Mouse (Mus musculus): Measurements from ENCODE around the gene Dbil5. TPM values are rescaled to one million over a fixed set of nuclear protein-coding genes. Genes with fewer than 3 reads are reported as not detected.

Gene Dbil5
- total RNA-seq (2023) = not detected

DNA sequence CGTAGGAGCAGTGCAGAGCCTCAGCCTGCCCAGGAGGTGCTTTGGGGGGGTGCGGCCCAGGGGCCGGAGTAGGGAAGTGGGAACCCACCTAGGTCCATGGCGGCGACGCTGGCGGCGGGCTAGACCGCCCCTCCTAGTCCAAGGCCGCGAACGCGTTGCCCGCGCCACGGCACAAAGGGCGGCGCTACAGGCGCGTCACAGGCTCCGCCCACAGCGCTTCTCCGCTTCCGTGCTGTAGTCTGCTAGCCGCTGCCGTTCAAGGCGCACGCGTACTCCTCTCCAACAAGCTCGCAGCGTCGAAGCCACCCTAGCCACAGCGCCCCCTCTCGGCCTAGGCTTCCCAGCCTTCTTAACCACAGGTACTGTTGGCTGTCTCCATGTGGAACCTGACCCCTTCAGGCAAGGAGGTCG lies at the start of gene Dbil5, which contains the start of gene Gemin4:
Dbil5 (plus strand) TSS at position 219 of the 411 bp plus-strand sequence.
Gemin4 (minus strand) TSS at position 275 of the 411 bp plus-strand sequence.

DNA sequence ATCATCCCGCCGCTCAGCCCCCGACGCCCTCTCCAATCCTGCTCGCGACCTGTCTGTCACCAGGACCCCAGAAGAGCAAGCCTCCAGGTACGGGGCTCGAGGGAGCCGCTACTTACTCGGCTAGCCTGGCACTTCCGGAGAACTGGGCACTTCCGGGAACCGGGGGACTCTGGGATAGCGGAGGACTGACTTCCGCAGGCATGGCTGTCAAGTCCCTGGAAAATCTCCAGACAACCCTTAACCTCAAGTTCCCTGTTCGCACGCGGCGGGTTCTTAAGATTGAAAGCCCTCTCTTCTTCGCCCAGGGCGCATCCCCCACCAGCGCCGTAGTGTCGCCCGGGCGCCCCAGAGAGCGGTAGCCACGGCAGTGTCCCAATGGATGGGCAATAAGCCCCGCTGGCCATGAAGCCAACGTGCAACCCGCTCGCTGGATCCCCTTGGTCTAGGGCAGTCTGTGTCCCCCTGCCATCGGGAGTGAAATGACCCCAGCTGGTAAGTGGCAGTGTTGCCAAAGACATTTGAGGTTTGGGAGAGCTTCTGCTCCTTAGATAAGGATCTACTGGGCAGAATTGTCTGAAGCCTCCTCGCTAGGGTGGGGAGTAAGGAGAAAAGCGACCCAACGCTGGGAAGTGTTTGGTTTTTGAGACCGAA lies 37.8 kb upstream of the Dbil5 start, which contains the start of the genes Vps53 and Fam57a:
Vps53 (minus strand) TSS at position 153 of the 651 bp plus-strand sequence.
Fam57a (plus strand) TSS at position 177 of the 651 bp plus-strand sequence.

DNA sequence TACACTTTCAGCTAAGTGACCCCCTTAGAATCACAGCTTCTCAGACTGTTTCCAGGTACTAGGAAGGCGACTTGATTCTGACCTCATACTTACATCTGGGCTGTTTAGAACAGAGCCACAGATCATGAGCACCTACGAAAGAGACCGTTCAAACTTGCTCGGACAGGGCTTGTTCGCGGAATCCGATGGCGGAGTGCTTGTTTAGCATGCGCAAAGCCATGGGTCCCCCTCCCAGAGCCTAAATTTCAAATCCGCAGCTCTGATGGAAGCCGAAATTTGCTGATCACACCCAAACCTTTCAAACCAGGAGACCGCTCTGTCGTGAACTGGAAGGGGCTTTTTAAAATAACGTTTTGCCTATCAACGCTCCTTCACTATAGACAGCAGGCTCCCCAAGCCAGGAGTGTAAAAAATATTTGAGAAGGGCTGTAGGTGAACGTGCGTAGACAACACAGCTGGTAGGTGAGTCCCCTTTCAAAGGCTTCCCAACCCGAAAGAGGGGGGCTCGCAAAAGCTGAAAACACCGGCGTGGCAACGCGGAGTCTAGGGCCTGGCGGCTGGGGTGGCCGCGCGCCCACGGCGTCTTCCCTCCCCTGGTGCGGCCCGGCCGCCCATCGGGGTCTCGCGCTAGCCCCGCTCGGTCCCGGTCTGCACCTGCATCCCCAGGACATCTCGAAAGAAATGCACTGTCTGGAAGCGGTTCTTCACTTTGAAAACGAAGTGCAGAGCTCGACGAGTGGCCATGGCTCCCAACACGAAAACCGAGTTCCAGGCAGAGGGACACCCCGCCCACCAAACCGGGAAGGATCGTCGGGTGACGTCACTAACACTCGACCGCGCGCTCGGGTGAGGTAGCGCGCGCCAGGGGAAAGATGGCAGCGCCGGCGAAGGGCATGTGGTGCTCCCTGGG lies 25.7 kb downstream of the Dbil5 start, which contains the start of the genes Mrm3 and Glod4:
Mrm3 (plus strand) TSS at position 815 of the 910 bp plus-strand sequence.
Glod4 (minus strand) TSS at position 825 of the 910 bp plus-strand sequence.

Other genes with a start within 250 kb of the Dbil5 start
- gene 1700016K19Rik, start 217.7 kb upstream of the Dbil5 start, total RNA-seq (2023) = not detected
- gene Rflnb, start 189.8 kb upstream of the Dbil5 start, total RNA-seq (2023) = 1 to 10 TPM; 3.1 to 3.4 TPM
- 10 to 100 TPM; 44.9 to 52.0 TPM for gene Vps53, start 38.0 kb upstream of the Dbil5 start, total RNA-seq (2023)
- 1 to 10 TPM; 1.1 to 1.4 TPM for gene Fam57a, start 37.9 kb upstream of the Dbil5 start, total RNA-seq (2023)
- 1 to 10 TPM in 1 of 2 experiments, under 1 TPM in 1; 0.24 to 6.8 TPM for gene Gemin4, start 56 bp downstream of the Dbil5 start, total RNA-seq (2023)
- 1 to 10 TPM; 5.5 to 6.8 TPM for gene Mrm3, start 26.1 kb downstream of the Dbil5 start, total RNA-seq (2023)
- 10 to 100 TPM; 33.4 to 33.5 TPM for gene Glod4, start 26.1 kb downstream of the Dbil5 start, total RNA-seq (2023)
- gene Nxn, start 181.5 kb downstream of the Dbil5 start, total RNA-seq (2023) = 1 to 10 TPM; 2.5 to 2.9 TPM
- 10 to 100 TPM; 12.7 to 14.9 TPM for gene Timm22, start 189.3 kb downstream of the Dbil5 start, total RNA-seq (2023)